Mouse (Mus musculus) hematopoietic stem cell, adult 5-6 weeks (primary cell): ENCODE results near the gene Ehmt2. TPM values are rescaled to one million over a fixed set of nuclear protein-coding genes. Genes with fewer than 3 reads are reported as not detected.
"Not testable (repeated sequence)": the region's sequence is repeated elsewhere in the genome, so short reads cannot be mapped to it uniquely, and the experiment has no call there.

Experiments used
- ATAC-seq, 2 experiments: fragments of 125-278 bp in 1 of 2; replicated peaks in 1 of 2; 2 replicates each; pipeline ENCODE4 v1.8.0; 2016 to 2017; ENCODE audit warnings: inconsistent platforms in 2 of 2, mild to moderate bottlenecking in 2 of 2, moderate number of reproducible peaks in 2 of 2, low read depth in 1 of 2, moderate TSS enrichment in 1 of 2; ENCODE audit not compliant: low FRiP score in 2 of 2, poor library complexity in 2 of 2, severe bottlenecking in 2 of 2, insufficient read depth in 1 of 2, low TSS enrichment in 1 of 2
- total RNA-seq: library from RNA; stranded (forward); fragments of 172-1452, 232-1000 nt; gene quantifications from 2 replicates; pipeline ENCODE4 v1.2.3, GENCODE M21; 2017

The Ehmt2 gene
- total RNA-seq, 1 experiment from 2014 or later, result 109 TPM

- no peak for ATAC-seq
Observed at GRCm38 (mm10) chr17:34884704-34885103, 13.6 kb upstream of the Ehmt2 start.

DNA sequence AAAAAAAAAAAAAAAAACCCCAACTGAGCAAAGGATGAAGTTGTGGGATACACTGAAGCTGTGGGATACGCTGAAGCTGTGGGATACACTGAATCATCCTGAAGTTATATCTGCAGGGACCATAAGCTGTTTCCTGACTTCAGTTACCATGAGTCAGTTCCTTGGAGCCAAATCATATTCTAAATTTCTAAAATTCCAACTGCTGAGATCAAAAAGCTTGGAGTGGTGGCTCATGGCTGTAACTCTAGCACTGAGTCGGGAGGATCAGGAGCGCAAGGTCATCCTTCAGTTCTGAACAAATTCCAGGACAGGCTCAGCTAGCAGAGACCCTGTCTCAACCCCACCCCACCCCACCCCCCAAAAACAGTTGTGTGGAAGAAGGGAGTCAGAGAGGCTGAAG is 12.7 kb upstream of the Ehmt2 start:
- ATAC-seq, result no peak

- no peak for ATAC-seq
Observed at GRCm38 (mm10) chr17:34887942-34888341, 10.3 kb upstream of the Ehmt2 start.

- no peak for ATAC-seq
Observed at GRCm38 (mm10) chr17:34890074-34890743, 8.1 kb upstream of the Ehmt2 start.

DNA sequence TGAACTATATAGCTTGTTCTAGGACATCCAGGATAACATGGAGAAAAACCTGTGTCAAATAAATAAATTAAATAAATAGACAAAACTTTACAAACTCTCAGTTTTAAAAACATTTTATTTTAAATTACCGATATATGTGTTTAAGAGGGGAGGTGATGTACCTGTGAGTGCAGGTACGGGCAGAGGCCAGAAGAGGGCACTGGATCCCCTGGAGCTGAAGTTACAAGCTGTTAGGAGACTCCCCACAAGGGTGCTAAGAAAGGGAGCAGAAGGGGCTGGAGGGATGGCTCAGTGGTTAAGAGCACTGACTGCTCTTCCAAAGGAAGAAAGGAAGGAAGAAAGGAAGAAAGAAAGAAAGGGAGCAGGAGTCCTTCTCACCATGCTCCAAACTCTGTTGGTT is 6.9 kb upstream of the Ehmt2 start:
- ATAC-seq, result no peak

- no peak for ATAC-seq
Observed at GRCm38 (mm10) chr17:34893072-34893824, 5.0 kb upstream of the Ehmt2 start.

DNA sequence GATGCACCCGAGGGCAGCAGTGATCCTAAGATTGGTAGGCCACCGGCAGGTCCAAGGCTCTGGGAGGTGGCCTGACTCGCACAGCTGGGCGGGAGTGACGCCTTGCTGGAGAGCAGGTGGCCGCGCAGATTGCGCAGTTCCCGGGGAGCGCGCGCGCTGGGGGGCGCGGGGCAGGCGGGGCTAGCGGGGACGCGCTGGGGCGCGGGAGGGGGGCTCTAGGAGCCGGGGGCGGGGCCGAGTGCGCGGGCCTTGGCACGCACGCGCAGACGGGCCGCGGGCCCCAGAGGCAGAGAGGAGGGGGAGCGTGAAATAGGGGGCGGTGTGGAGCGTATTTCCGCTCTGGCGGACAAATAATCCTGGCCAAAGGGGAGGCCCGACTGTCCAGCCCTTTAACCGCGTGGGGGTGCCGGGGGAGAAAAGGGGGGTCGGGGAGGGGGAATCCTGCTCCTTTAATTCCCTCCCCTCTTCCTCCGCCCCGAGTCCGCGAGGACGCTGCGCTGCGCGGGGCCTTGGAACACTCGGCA is 4.1 kb upstream of the Ehmt2 start:
- ATAC-seq, result peak; percentile 59 to 62

GRCm38 (mm10) chr17:34894801-34895530 is 3.3 kb upstream of the Ehmt2 start:
- no peak for ATAC-seq

DNA sequence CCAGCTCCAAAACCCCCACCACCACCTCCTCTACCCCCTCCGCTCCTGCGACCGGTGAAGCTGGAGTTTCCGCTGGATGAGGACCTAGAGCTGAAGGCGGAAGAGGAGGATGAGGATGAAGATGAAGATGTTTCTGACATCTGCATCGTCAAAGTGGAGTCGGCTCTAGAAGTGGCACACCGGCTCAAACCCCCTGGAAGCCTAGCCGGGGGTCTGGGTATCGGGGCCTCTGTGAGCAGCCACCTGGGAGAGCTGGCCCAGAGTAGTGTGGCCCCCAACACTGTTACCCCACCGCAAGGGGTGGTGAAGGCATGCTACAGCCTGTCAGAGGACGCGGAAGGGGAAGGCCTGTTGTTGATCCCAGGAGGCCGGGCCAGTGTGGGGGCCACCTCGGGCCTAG is 2.5 kb upstream of the Ehmt2 start:
- no peak for ATAC-seq

- no peak for ATAC-seq
Observed at GRCm38 (mm10) chr17:34896366-34896765, 1.9 kb upstream of the Ehmt2 start.

GRCm38 (mm10) chr17:34897373-34898159 is 703 bp upstream of the Ehmt2 start:
- ATAC-seq, result no peak

DNA sequence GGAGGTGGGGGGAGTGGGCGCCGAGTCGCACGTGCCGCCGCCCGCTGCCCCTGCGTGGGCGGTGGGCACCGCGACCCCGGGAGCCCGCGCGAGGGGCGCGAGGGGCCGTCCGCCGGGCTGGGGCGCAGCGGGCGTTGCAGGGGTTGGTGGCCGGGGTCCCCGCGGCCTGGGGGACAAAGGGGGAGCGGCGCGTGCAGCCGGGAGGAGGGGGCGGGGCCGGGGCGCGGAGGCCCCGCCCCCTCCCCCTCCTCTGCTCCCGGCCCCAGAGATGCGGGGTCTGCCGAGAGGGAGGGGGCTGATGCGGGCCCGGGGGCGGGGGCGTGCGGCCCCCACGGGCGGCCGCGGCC is 410 bp downstream of the Ehmt2 start:
- ATAC-seq, result no peak

DNA sequence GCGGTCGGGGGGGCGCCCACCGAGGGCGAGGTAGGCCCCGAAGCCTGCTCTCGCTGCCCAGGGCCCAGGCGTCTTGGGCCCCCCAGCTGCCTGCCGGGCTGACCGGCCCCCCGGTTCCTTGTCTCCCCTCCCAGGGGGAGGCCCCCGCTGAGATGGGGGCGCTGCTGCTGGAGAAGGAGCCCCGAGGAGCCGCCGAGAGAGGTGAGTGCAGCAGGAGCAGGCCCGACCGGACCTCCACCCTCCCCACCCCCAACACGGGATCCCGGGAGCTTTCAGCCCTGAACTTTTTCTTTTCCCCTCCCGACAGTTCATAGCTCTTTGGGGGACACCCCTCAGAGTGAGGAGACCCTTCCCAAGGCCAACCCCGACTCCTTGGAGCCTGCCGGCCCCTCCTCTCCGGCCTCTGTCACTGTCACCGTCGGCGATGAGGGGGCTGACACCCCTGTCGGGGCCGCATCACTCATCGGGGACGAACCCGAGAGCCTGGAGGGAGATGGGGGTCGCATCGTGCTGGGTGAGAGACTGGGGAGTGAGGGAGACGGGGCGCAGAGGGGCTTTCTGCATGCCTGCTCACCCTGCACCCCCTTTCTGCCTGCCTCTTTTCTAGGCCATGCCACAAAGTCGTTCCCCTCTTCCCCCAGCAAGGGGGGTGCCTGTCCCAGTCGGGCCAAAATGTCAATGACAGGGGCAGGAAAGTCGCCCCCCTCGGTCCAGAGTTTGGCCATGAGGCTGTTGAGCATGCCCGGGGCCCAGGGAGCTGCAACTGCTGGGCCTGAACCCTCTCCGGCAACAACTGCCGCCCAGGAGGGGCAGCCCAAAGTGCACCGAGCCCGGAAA is 1.0 kb downstream of the Ehmt2 start:
- no peak; a peak in 1 of 4 replicates for ATAC-seq

- no peak for ATAC-seq
Observed at GRCm38 (mm10) chr17:34899890-34900243, 1.6 kb downstream of the Ehmt2 start.

DNA sequence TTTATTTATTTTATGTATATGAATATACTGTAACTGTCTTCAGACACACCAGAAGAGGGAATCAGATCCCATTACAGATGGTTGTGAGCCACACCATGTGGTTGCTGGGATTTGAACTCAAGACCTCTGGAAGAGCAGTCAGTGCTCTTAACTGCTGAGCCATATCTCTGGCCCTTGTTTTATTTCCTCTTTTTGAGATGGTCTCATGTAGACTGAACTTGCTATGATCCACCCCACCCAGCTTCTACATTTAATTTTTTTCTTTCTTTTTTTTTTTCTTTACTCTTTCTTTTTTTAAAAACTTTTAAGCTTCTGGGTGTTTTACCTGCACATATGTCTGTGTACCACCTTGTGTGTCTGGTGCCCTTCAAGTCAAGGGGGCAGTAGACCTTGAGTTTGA is 2.6 kb downstream of the Ehmt2 start:
- not testable (repeated sequence) for ATAC-seq

- ATAC-seq, result not testable (repeated sequence)
Observed at GRCm38 (mm10) chr17:34901948-34902347, 3.7 kb downstream of the Ehmt2 start.

GRCm38 (mm10) chr17:34902895-34903294 is 4.6 kb downstream of the Ehmt2 start:
- ATAC-seq, result no peak
